Comparison of ENCODE assay signal across 20 mouse cellular contexts in genomic region chr6:72778779-72779776, GRCm38 (mm10). TPM values are rescaled to one million over a fixed set of nuclear protein-coding genes. Genes with fewer than 3 reads are reported as not detected.
DNase-seq lines count a peak whose midpoint lies in the region; ATAC-seq and TF ChIP-seq lines count a peak whose summit lies in the region.
"Had no signal": no experiment of that assay in that cellular context is flagged by ENCODE, and none has a peak within 500 bp of the region (broad histone marks: within the 10 kb centered on the region; RNA-seq: fewer than 3 reads in every experiment).

No protein-coding gene starts in this region.

- H3K36me3 ChIP-seq in liver, adult 2 months (ENCODE audit: control insufficient read depth, insufficient read depth, low read length) = no peaks in the 10 kb centered on the region
- no peaks in the 10 kb centered on the region for H3K36me3 ChIP-seq in liver, embryonic 14.5 days (replicated peaks; ENCODE audit: control insufficient read depth, insufficient read depth, low read depth)
- no peaks in the 10 kb centered on the region for H3K36me3 ChIP-seq in small intestine, adult 2 months (ENCODE audit: control insufficient read depth, insufficient read depth, low read length)
- peaks cover 3% of the 10 kb centered on the region for H3K36me3 ChIP-seq in heart, embryonic 11.5 days (ENCODE audit: control insufficient read depth, insufficient read depth, low read length)

- H3K9ac ChIP-seq in liver, adult 2 months (ENCODE audit: low read depth, low read length) = no peak overlapping the region
- H3K9ac ChIP-seq in liver, embryonic 14.5 days (replicated peaks) = no peak overlapping the region
- H3K9ac ChIP-seq in heart, embryonic 11.5 days (ENCODE audit: low read depth, low read length) = no peak overlapping the region
- H3K9ac ChIP-seq: forebrain, embryonic 13.5 days; limb, embryonic 12.5 days had no signal

- peak overlapping the region; percentile 40 for H3K27ac ChIP-seq in liver, adult 2 months (replicated peaks; ENCODE audit: insufficient read depth, low read depth, low read length)
- H3K27ac ChIP-seq in liver, embryonic 14.5 days = no peak overlapping the region
- no peak overlapping the region for H3K27ac ChIP-seq in small intestine, adult 2 months (ENCODE audit: insufficient read depth, low read depth, low read length)
- no peak overlapping the region for H3K27ac ChIP-seq in heart, embryonic 11.5 days (ENCODE audit: low read depth, low read length)
- H3K27ac ChIP-seq: forebrain, embryonic 13.5 days; heart, embryonic 10.5 days; limb, embryonic 12.5 days had no signal

- WGBS in liver, adult 2 months = 40% methylated on average over 15 of the region's 15 CpGs
- 65% methylated on average over 15 of the region's 15 CpGs for WGBS in liver, embryonic 14.5 days (ENCODE audit: insufficient replicate concordance)
- WGBS in small intestine, adult 2 months = 66% methylated on average over 15 of the region's 15 CpGs
- WGBS in heart, embryonic 11.5 days (ENCODE audit: insufficient replicate concordance) = 79% methylated on average over 15 of the region's 15 CpGs

- H3K9me3 ChIP-seq in liver, embryonic 14.5 days (ENCODE audit: control insufficient read depth, low read length) = no peaks in the 10 kb centered on the region
- no peaks in the 10 kb centered on the region; the same call in 1 of the 2 replicates for H3K9me3 ChIP-seq in heart, embryonic 11.5 days (replicated peaks; ENCODE audit: control insufficient read depth, low read length)
- H3K9me3 ChIP-seq: forebrain, embryonic 13.5 days; heart, embryonic 10.5 days had no signal

- peak; percentile 62 for ATAC-seq in liver, embryonic 14.5 days (ENCODE audit: insufficient read depth)
- ATAC-seq in heart, embryonic 11.5 days (replicated peaks; ENCODE audit: insufficient number of reproducible peaks, low FRiP score, low TSS enrichment) = no peak
- ATAC-seq: forebrain, embryonic 13.5 days had no signal

- H3K4me3 ChIP-seq in liver, adult 2 months (ENCODE audit: insufficient read depth, low read depth, low read length) = no peak overlapping the region
- no peak overlapping the region for H3K4me3 ChIP-seq in liver, embryonic 14.5 days (ENCODE audit: insufficient read depth in 1 of 2, low read depth in 2 of 2, low read length in 2 of 2)
- H3K4me3 ChIP-seq in small intestine, adult 2 months (ENCODE audit: low read depth, low read length) = no peak overlapping the region
- no peak overlapping the region for H3K4me3 ChIP-seq in heart, embryonic 11.5 days (ENCODE audit: low read depth, low read length)
- H3K4me3 ChIP-seq: forebrain, embryonic 13.5 days; heart, embryonic 10.5 days; limb, embryonic 12.5 days; megakaryocyte, embryonic 14.5 days had no signal

- DNase-seq in liver, adult 2 months (ENCODE audit: extremely low read depth, low read depth, low spot score) = peak; percentile 86
- no peak for DNase-seq in liver
- DNase-seq in ZHBTc4 (ENCODE audit: low read depth, low spot score) = peak; percentile 67
- DNase-seq in liver, embryonic 14.5 days (ENCODE audit: low read depth in 3 of 3, low spot score in 3 of 3) = no peak
- DNase-seq in right cerebral cortex, postnatal 14 days = no peak
- DNase-seq in frontal cortex, adult 2 months (ENCODE audit: extremely low spot score in 1 of 2, low spot score in 1 of 2) = no peak
- DNase-seq: adrenal gland, postnatal 10 days; gastrocnemius, postnatal 14 days; heart, postnatal 4 days; kidney, postnatal 4 days; thymus, postnatal 25 days had no signal

- no peak for TF ChIP-seq POLR2A in liver, adult 2 months (IDR thresholded peaks at IDR 0.05; ENCODE audit: extremely low read depth, insufficient read depth, low read length)
- no peak for TF ChIP-seq POLR2A in small intestine, adult 2 months (IDR thresholded peaks at IDR 0.05; ENCODE audit: low read depth, low read length)

- no peak overlapping the region for H3K4me2 ChIP-seq in liver, embryonic 14.5 days (ENCODE audit: low read depth)
- H3K4me2 ChIP-seq in heart, embryonic 11.5 days = no peak overlapping the region
- H3K4me2 ChIP-seq: forebrain, embryonic 13.5 days; limb, embryonic 12.5 days had no signal

- no peak for TF ChIP-seq EP300 in liver, embryonic 14.5 days (IDR thresholded peaks at IDR 0.05; ENCODE audit: low read depth)

- TF ChIP-seq CTCF in liver, adult 2 months (IDR thresholded peaks at IDR 0.05; ENCODE audit: low read depth, low read length) = peak; percentile 35; the same call in 1 of the 2 replicates
- TF ChIP-seq CTCF in liver, embryonic 14.5 days (IDR thresholded peaks at IDR 0.05; ENCODE audit: low read depth) = peak; percentile 40
- peak; percentile 19; the same call in 1 of the 2 replicates for TF ChIP-seq CTCF in small intestine, adult 2 months (IDR thresholded peaks at IDR 0.05; ENCODE audit: extremely low read depth, insufficient read length, insufficient replicate concordance, low read depth, low read length)

- no peaks in the 10 kb centered on the region for H3K27me3 ChIP-seq in liver, adult 2 months (ENCODE audit: control insufficient read depth, insufficient read depth, low read length)
- H3K27me3 ChIP-seq in liver, embryonic 14.5 days (ENCODE audit: control insufficient read depth, insufficient read depth, low read length) = no peaks in the 10 kb centered on the region
- H3K27me3 ChIP-seq in small intestine, adult 2 months (ENCODE audit: control insufficient read depth, insufficient read depth, low read length) = no peaks in the 10 kb centered on the region
- no peaks in the 10 kb centered on the region for H3K27me3 ChIP-seq in heart, embryonic 11.5 days (ENCODE audit: control insufficient read depth, insufficient read depth, low read length)
- H3K27me3 ChIP-seq: CH12.LX; forebrain, embryonic 13.5 days; limb, embryonic 12.5 days had no signal

- H3K79me2 ChIP-seq in liver, adult 2 months (ENCODE audit: control insufficient read depth, insufficient read depth, low read length) = peaks cover 4% of the 10 kb centered on the region; the same call in 1 of the 2 replicates

- peaks cover 7% of the 10 kb centered on the region for H3K4me1 ChIP-seq in liver, adult 2 months (ENCODE audit: control insufficient read depth, insufficient read depth, low read length)
- H3K4me1 ChIP-seq in liver, embryonic 14.5 days (replicated peaks; ENCODE audit: control insufficient read depth in 2 of 2, insufficient read depth in 2 of 2, low read length in 1 of 2) = peaks cover 0 to 4% of the 10 kb centered on the region in 2 experiments; a peak in 1 of 4 replicates
- 0 out of 2 replicates have a peak, but pooled peaks cover 2% of the 10 kb centered on the region for H3K4me1 ChIP-seq in small intestine, adult 2 months (ENCODE audit: control insufficient read depth, insufficient read depth, insufficient read length, low read length)
- H3K4me1 ChIP-seq in heart, embryonic 11.5 days (ENCODE audit: control insufficient read depth, insufficient read depth, low read length) = peaks cover 14% of the 10 kb centered on the region
- H3K4me1 ChIP-seq: megakaryocyte, embryonic 14.5 days had no signal

RNA-seq across cellular contexts. Expression of gene Tcf7l1, which starts 10.0 kb away (rescaled TPM):
- total RNA-seq in liver, adult 2 months (2014; rRNA removed) = 0.92 and 1.1 TPM in 2 replicates
- 5.0 and 6.9 TPM in 2 replicates for polyA plus RNA-seq in liver, adult 2 months (2012; rRNA removed)
- 3.0 and 3.1 TPM in 2 replicates for polyA plus RNA-seq in liver, embryonic 14.5 days (2012; rRNA removed)
- 3.1 and 3.6 TPM in 2 replicates for polyA plus RNA-seq in liver, embryonic 14.5 days (2014; fragmentation: Nextera tagmentation; extraction: Ambion mirVana)
- 4.7 and 5.8 TPM in 2 replicates for polyA plus RNA-seq in small intestine, adult 2 months (2012; rRNA removed)
- polyA plus RNA-seq in heart, embryonic 11.5 days (2014; fragmentation: Nextera tagmentation; extraction: Ambion mirVana) = 15.6 and 15.7 TPM in 2 replicates
- polyA plus RNA-seq in frontal cortex, adult 2 months (2012; rRNA removed) = 4.9 and 5.4 TPM in 2 replicates
- total RNA-seq: common myeloid progenitor, adult 5-6 weeks; monocyte, adult 5-6 weeks had no signal

Comparison
In these comparisons a context has a peak if more than half of its experiments do, and no peak if none do; other contexts are left out.
1. DNase-seq: peak in liver, adult 2 months (single experiment) and ZHBTc4 (single experiment); none in liver (single experiment), liver, embryonic 14.5 days (0 of 3), right cerebral cortex, postnatal 14 days (single experiment) and frontal cortex, adult 2 months (0 of 2).
2. Peak in every context shown above with its lines, with median percentiles within 50 percentile points of each other: CTCF ChIP-seq.